Mouse (Mus musculus) frontal cortex, adult (tissue): ENCODE measurements at regions not wholly inside any gene's neighbourhood (a gene's known extent, or its start where the extent isn't known, plus 50 kb on each side); places are given as distances from the start of the nearest gene placed in this dataset.

Source experiments
- ATAC-seq: cut with Nextera tagmentation; 2 replicates; pipeline ENCODE4 v1.9.2; 2017; ENCODE audit warnings: mild to moderate bottlenecking, moderate library complexity, mixed read lengths; ENCODE audit not compliant: low TSS enrichment

GRCm38 (mm10) chr8:75353786-75354185 is 52.6 kb downstream of the Gm10358 start:
- ATAC-seq, result no peak

DNA sequence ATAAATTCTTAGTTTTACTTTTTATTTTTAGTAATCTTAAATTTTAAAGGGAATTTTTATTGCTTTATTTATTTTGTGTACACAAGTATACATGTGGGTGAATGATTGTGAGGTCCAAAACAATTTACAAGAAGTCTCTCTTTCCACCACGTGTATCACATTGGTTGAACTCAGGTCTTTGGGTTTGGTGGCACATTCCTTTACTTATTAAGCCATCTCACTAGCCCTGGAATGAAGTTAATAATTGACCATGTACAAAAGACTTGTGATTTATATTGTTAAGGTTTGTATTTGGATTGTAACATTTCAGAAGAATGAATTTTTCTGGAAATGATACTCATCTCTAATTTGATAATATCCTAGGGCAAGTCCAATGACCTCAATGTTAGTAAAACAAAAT is 56.2 kb downstream of the Gm10358 start:
- ATAC-seq, result no peak

- ATAC-seq, result no peak
Measured at GRCm38 (mm10) chr8:75348047-75348446, 58.3 kb downstream of the Gm10358 start.

- ATAC-seq, result no peak
Measured at GRCm38 (mm10) chr8:75320614-75321013, 85.8 kb downstream of the Gm10358 start.

- no peak for ATAC-seq
Measured at GRCm38 (mm10) chr8:75318526-75318925, 87.9 kb downstream of the Gm10358 start.

- peak; percentile 95 for ATAC-seq
Measured at GRCm38 (mm10) chr8:75315886-75316285, 90.5 kb downstream of the Gm10358 start.

GRCm38 (mm10) chr8:75309463-75309862 is 95.7 kb downstream of the Rasd2 start:
- ATAC-seq, result peak; percentile 59; the same call in 1 of the 2 replicates

DNA sequence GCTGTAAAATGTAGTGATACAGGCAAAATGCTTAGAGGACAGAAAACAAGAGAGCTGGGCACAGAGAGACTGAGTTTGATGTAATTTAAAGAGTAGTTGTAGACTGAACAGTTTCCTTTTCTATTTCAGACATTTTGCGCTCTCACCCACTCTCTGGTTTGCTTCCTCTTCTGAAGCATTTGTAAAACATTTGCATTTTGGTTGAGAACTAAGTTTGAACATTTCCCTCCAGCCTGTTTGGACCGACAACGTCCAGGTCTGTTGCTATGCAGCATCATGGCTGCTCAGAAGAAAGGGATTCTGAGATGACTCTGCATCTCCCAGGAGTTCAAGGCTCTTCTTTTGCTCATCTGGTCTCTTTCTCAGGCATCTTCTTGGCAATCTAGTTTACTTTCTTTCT is 78.2 kb downstream of the Rasd2 start:
- peak; percentile 96 for ATAC-seq

- ATAC-seq, result peak; percentile 79
Measured at GRCm38 (mm10) chr8:75289933-75290332, 76.2 kb downstream of the Rasd2 start.
